8 mouse cellular contexts compared by ENCODE assay signal in genomic region chr14:25548650-25549049, GRCm38 (mm10).
A peak's percentile ranks its signal among the peaks of the same experiment; 100 is the strongest.
DNase-seq lines count a peak whose midpoint lies in the region; ATAC-seq lines count a peak whose summit lies in the region.

No protein-coding gene starts in this region.

- peaks cover 87% of the 10 kb centered on the region for H3K36me3 ChIP-seq in midbrain, embryonic 10.5 days
- peaks cover 4% of the 10 kb centered on the region for H3K36me3 ChIP-seq in midbrain, embryonic 11.5 days (ENCODE audit: control insufficient read depth, insufficient read depth, low read length)
- H3K36me3 ChIP-seq in forebrain, embryonic 13.5 days (ENCODE audit: poor library complexity, severe bottlenecking), result peaks cover 56% of the 10 kb centered on the region
- peaks cover 10% of the 10 kb centered on the region; the same call in 1 of the 2 replicates for H3K36me3 ChIP-seq in kidney, embryonic 16.5 days (ENCODE audit: insufficient read depth, low read length)
- H3K36me3 ChIP-seq in stomach, embryonic 15.5 days, result 0 out of 2 replicates have a peak, but pooled peaks cover 6% of the 10 kb centered on the region
- peaks cover 2% of the 10 kb centered on the region; the same call in 1 of the 2 replicates for H3K36me3 ChIP-seq in liver, embryonic 11.5 days (ENCODE audit: control insufficient read depth, insufficient read depth, low read length)

- H3K27me3 ChIP-seq in midbrain, embryonic 10.5 days (ENCODE audit: low read depth, poor library complexity, severe bottlenecking), result no peaks in the 10 kb centered on the region
- H3K27me3 ChIP-seq in midbrain, embryonic 11.5 days (ENCODE audit: control insufficient read depth, insufficient read depth, low read length), result no peaks in the 10 kb centered on the region
- no peaks in the 10 kb centered on the region for H3K27me3 ChIP-seq in forebrain, embryonic 13.5 days
- H3K27me3 ChIP-seq in kidney, embryonic 16.5 days (ENCODE audit: insufficient read depth, low read length), result no peaks in the 10 kb centered on the region
- H3K27me3 ChIP-seq in stomach, embryonic 15.5 days (replicated peaks), result no peaks in the 10 kb centered on the region
- H3K27me3 ChIP-seq in liver, embryonic 11.5 days (replicated peaks; ENCODE audit: control insufficient read depth, insufficient read depth, low read length), result no peaks in the 10 kb centered on the region

- no peak overlapping the region for H3K9ac ChIP-seq in midbrain, embryonic 11.5 days (ENCODE audit: low read length)
- H3K9ac ChIP-seq in forebrain, embryonic 13.5 days, result no peak overlapping the region
- H3K9ac ChIP-seq in kidney, embryonic 16.5 days (replicated peaks; ENCODE audit: low read length), result no peak overlapping the region; the same call in 1 of the 2 replicates
- H3K9ac ChIP-seq in stomach, embryonic 15.5 days, result no peak overlapping the region
- H3K9ac ChIP-seq in liver, embryonic 11.5 days (ENCODE audit: low read depth, low read length), result no peak overlapping the region

- no peak for DNase-seq in midbrain, embryonic 10.5 days (ENCODE audit: low spot score)
- no peak for DNase-seq in midbrain, embryonic 11.5 days (ENCODE audit: low spot score, missing footprints)
- no peak for DNase-seq in thymus, postnatal 4 days
- DNase-seq in right cerebral cortex, adult 2 months (ENCODE audit: low spot score in 2 of 2), result no peak
- DNase-seq in liver, embryonic 11.5 days (ENCODE audit: low spot score), result no peak

- H3K4me1 ChIP-seq in midbrain, embryonic 10.5 days, result peaks cover 73% of the 10 kb centered on the region
- peaks cover 33% of the 10 kb centered on the region for H3K4me1 ChIP-seq in midbrain, embryonic 11.5 days (ENCODE audit: control insufficient read depth, insufficient read depth, low read length)
- H3K4me1 ChIP-seq in forebrain, embryonic 13.5 days, result peaks cover 73% of the 10 kb centered on the region
- peaks cover 52% of the 10 kb centered on the region for H3K4me1 ChIP-seq in kidney, embryonic 16.5 days (ENCODE audit: insufficient read depth, low read length)
- H3K4me1 ChIP-seq in stomach, embryonic 15.5 days, result peaks cover 26% of the 10 kb centered on the region
- peaks cover 19% of the 10 kb centered on the region for H3K4me1 ChIP-seq in liver, embryonic 11.5 days (replicated peaks; ENCODE audit: control insufficient read depth, insufficient read depth, low read length)

- H3K9me3 ChIP-seq in midbrain, embryonic 10.5 days (replicated peaks), result no peaks in the 10 kb centered on the region
- no peaks in the 10 kb centered on the region for H3K9me3 ChIP-seq in midbrain, embryonic 11.5 days (ENCODE audit: control insufficient read depth, low read length)
- H3K9me3 ChIP-seq in forebrain, embryonic 13.5 days (replicated peaks), result no peaks in the 10 kb centered on the region
- no peaks in the 10 kb centered on the region for H3K9me3 ChIP-seq in kidney, embryonic 16.5 days (ENCODE audit: low read length)
- H3K9me3 ChIP-seq in stomach, embryonic 15.5 days, result no peaks in the 10 kb centered on the region
- no peaks in the 10 kb centered on the region for H3K9me3 ChIP-seq in liver, embryonic 11.5 days (ENCODE audit: control insufficient read depth, low read length)

- no peak overlapping the region for H3K4me3 ChIP-seq in midbrain, embryonic 10.5 days
- no peak overlapping the region for H3K4me3 ChIP-seq in midbrain, embryonic 11.5 days (ENCODE audit: low read depth, low read length)
- no peak overlapping the region for H3K4me3 ChIP-seq in forebrain, embryonic 13.5 days
- H3K4me3 ChIP-seq in kidney, embryonic 16.5 days (ENCODE audit: low read length), result no peak overlapping the region
- H3K4me3 ChIP-seq in stomach, embryonic 15.5 days (replicated peaks), result no peak overlapping the region
- no peak overlapping the region for H3K4me3 ChIP-seq in liver, embryonic 11.5 days (ENCODE audit: low read depth, low read length)

- H3K27ac ChIP-seq in midbrain, embryonic 10.5 days (replicated peaks), result peak overlapping the region; percentile 57; the same call in 1 of the 2 replicates
- H3K27ac ChIP-seq in midbrain, embryonic 11.5 days (ENCODE audit: low read depth, low read length), result no peak overlapping the region
- peak overlapping the region; percentile 88 for H3K27ac ChIP-seq in forebrain, embryonic 13.5 days
- H3K27ac ChIP-seq in kidney, embryonic 16.5 days (ENCODE audit: low read length), result peak overlapping the region; percentile 77
- 0 out of 2 replicates have a peak overlapping the region, but pooled peaks have one; percentile 13 for H3K27ac ChIP-seq in stomach, embryonic 15.5 days
- no peak overlapping the region for H3K27ac ChIP-seq in liver, embryonic 11.5 days (ENCODE audit: low read depth, low read length)

- no peak overlapping the region for H3K4me2 ChIP-seq in midbrain, embryonic 11.5 days
- H3K4me2 ChIP-seq in forebrain, embryonic 13.5 days, result no peak overlapping the region
- H3K4me2 ChIP-seq in kidney, embryonic 16.5 days (replicated peaks; ENCODE audit: low read depth, low read length), result no peak overlapping the region
- H3K4me2 ChIP-seq in stomach, embryonic 15.5 days, result no peak overlapping the region
- H3K4me2 ChIP-seq in liver, embryonic 11.5 days, result no peak overlapping the region

- ATAC-seq in midbrain, embryonic 11.5 days (ENCODE audit: low FRiP score), result no peak
- ATAC-seq in forebrain, embryonic 13.5 days, result no peak
- ATAC-seq in kidney, embryonic 16.5 days (ENCODE audit: low FRiP score, low TSS enrichment), result peak; percentile 62
- no peak for ATAC-seq in stomach, embryonic 15.5 days (ENCODE audit: insufficient read depth, low FRiP score, low read depth)
- no peak for ATAC-seq in liver, embryonic 11.5 days (replicated peaks; ENCODE audit: low FRiP score)

- 87% methylated on average over 6 of the region's 6 CpGs for WGBS in midbrain, embryonic 10.5 days
- 86% methylated on average over 6 of the region's 6 CpGs for WGBS in midbrain, embryonic 11.5 days
- 72% methylated on average over 6 of the region's 6 CpGs for WGBS in forebrain, embryonic 13.5 days
- 27% methylated on average over 6 of the region's 6 CpGs for WGBS in kidney, embryonic 16.5 days
- 43% methylated on average over 6 of the region's 6 CpGs for WGBS in stomach, embryonic 15.5 days
- 65% methylated on average over 6 of the region's 6 CpGs for WGBS in liver, embryonic 11.5 days

Comparison
In these comparisons a context has a peak if more than half of its experiments do, and no peak if none do; other contexts are left out.
1. H3K27ac ChIP-seq: peak in midbrain, embryonic 10.5 days (single experiment), forebrain, embryonic 13.5 days (single experiment), kidney, embryonic 16.5 days (single experiment) and stomach, embryonic 15.5 days (single experiment); none in midbrain, embryonic 11.5 days (single experiment) and liver, embryonic 11.5 days (single experiment).